In genomic region chr9:109874797-109875691, GRCm38 (mm10) we compare ENCODE assay signal across 7 mouse cellular contexts. TPM values are rescaled to one million over a fixed set of nuclear protein-coding genes. Genes with fewer than 3 reads are reported as not detected.
DNase-seq lines count a peak whose midpoint lies in the region; ATAC-seq lines count a peak whose summit lies in the region.

Cdc25a (plus strand) TSS chr9:109875579.

- ATAC-seq in embryonic facial prominence, embryonic 12.5 days (ENCODE audit: insufficient number of reproducible peaks, insufficient read depth, low FRiP score, low TSS enrichment): peak; percentile 90
- peak; percentile 95 for ATAC-seq in limb, embryonic 11.5 days (ENCODE audit: insufficient number of reproducible peaks, low FRiP score, low TSS enrichment, low read depth)
- ATAC-seq in midbrain, embryonic 14.5 days (ENCODE audit: low FRiP score, low TSS enrichment): peak; percentile 92

- 6% methylated on average over 33 of the region's 33 CpGs for WGBS in embryonic facial prominence, embryonic 12.5 days
- WGBS in limb, embryonic 11.5 days: 6% methylated on average over 33 of the region's 33 CpGs
- WGBS in midbrain, embryonic 14.5 days: 7% methylated on average over 33 of the region's 33 CpGs

- peak within 1 kb of the TSS; percentile 91 for H3K4me2 ChIP-seq in embryonic facial prominence, embryonic 12.5 days (replicated peaks)
- H3K4me2 ChIP-seq in limb, embryonic 11.5 days (ENCODE audit: low read depth, severe bottlenecking): peak within 1 kb of the TSS; percentile 84
- H3K4me2 ChIP-seq in midbrain, embryonic 14.5 days (ENCODE audit: low read length): peak within 1 kb of the TSS; percentile 92

- H3K4me1 ChIP-seq in embryonic facial prominence, embryonic 12.5 days: peaks cover 9% of the 10 kb centered on the region
- H3K4me1 ChIP-seq in limb, embryonic 11.5 days (ENCODE audit: control insufficient read depth, insufficient read depth, low read length): peaks cover 3% of the 10 kb centered on the region; the same call in 1 of the 2 replicates
- H3K4me1 ChIP-seq in midbrain, embryonic 14.5 days (ENCODE audit: control insufficient read depth, insufficient read depth, low read length): peaks cover 11% of the 10 kb centered on the region; the same call in 1 of the 2 replicates

- peak; percentile 96 for DNase-seq in adrenal gland, postnatal 25 days
- peak; percentile 100 for DNase-seq in heart, adult 11 months
- peak; percentile 98 for DNase-seq in kidney, adult 18-20 months
- peak; percentile 97 for DNase-seq in limb, embryonic 11.5 days (ENCODE audit: low spot score)
- DNase-seq in midbrain, embryonic 14.5 days: peak; percentile 98
- DNase-seq in spleen, adult 18-20 months: peak; percentile 93 to 94

- H3K4me3 ChIP-seq in embryonic facial prominence, embryonic 12.5 days: peak within 1 kb of the TSS; percentile 86
- peak within 1 kb of the TSS; percentile 85 for H3K4me3 ChIP-seq in limb, embryonic 11.5 days (ENCODE audit: low read depth, low read length)
- peak within 1 kb of the TSS; percentile 88 for H3K4me3 ChIP-seq in midbrain, embryonic 14.5 days (replicated peaks; ENCODE audit: low read depth, low read length)

- peak within 1 kb of the TSS; percentile 96 for H3K9ac ChIP-seq in embryonic facial prominence, embryonic 12.5 days
- peak within 1 kb of the TSS; percentile 94 for H3K9ac ChIP-seq in limb, embryonic 11.5 days (ENCODE audit: low read length)
- peak within 1 kb of the TSS; percentile 83 for H3K9ac ChIP-seq in midbrain, embryonic 14.5 days (replicated peaks; ENCODE audit: low read length)

- H3K36me3 ChIP-seq in embryonic facial prominence, embryonic 12.5 days: peaks cover 19% of the 10 kb centered on the region
- H3K36me3 ChIP-seq in limb, embryonic 11.5 days (ENCODE audit: control insufficient read depth, insufficient read depth, low read length): peaks cover 14% of the 10 kb centered on the region; the same call in 1 of the 2 replicates
- peaks cover 13% of the 10 kb centered on the region for H3K36me3 ChIP-seq in midbrain, embryonic 14.5 days (ENCODE audit: control insufficient read depth, insufficient read depth, low read length)

- H3K27me3 ChIP-seq in embryonic facial prominence, embryonic 12.5 days: no peaks in the 10 kb centered on the region
- H3K27me3 ChIP-seq in limb, embryonic 11.5 days (ENCODE audit: control insufficient read depth, insufficient read depth, low read length): no peaks in the 10 kb centered on the region
- H3K27me3 ChIP-seq in midbrain, embryonic 14.5 days (ENCODE audit: control insufficient read depth, insufficient read depth, low read length): no peaks in the 10 kb centered on the region

- no peaks in the 10 kb centered on the region for H3K9me3 ChIP-seq in embryonic facial prominence, embryonic 12.5 days
- no peaks in the 10 kb centered on the region for H3K9me3 ChIP-seq in limb, embryonic 11.5 days (ENCODE audit: control insufficient read depth, low read length)
- no peaks in the 10 kb centered on the region for H3K9me3 ChIP-seq in midbrain, embryonic 14.5 days (ENCODE audit: control insufficient read depth, low read length)

- peak within 1 kb of the TSS; percentile 93 for H3K27ac ChIP-seq in embryonic facial prominence, embryonic 12.5 days
- H3K27ac ChIP-seq in limb, embryonic 11.5 days (replicated peaks; ENCODE audit: low read depth, low read length): peak within 1 kb of the TSS; percentile 77
- H3K27ac ChIP-seq in midbrain, embryonic 14.5 days (replicated peaks; ENCODE audit: low read depth, low read length): peak within 1 kb of the TSS; percentile 66

RNA-seq across cellular contexts. Expression of gene Cdc25a, which starts in this region (rescaled TPM):
- total RNA-seq in adrenal gland, postnatal 25 days (2021): 11.5 and 12.9 TPM in 2 replicates
- 51.7 and 52.3 TPM in 2 replicates for polyA plus RNA-seq in embryonic facial prominence, embryonic 12.5 days (2016; fragmentation: Nextera tagmentation; extraction: Ambion mirVana)
- 42.8 and 50.2 TPM in 2 replicates for polyA plus RNA-seq in limb, embryonic 11.5 days (2014; fragmentation: Nextera tagmentation; extraction: Ambion mirVana)
- polyA plus RNA-seq in midbrain, embryonic 14.5 days (2014; fragmentation: Nextera tagmentation; extraction: Ambion mirVana): 8.4 and 13.8 TPM in 2 replicates

Comparison
In these comparisons a context has a peak if more than half of its experiments do, and no peak if none do; other contexts are left out.
1. Peak in every context shown above with its lines: DNase-seq, ATAC-seq, H3K4me3 ChIP-seq and H3K27ac ChIP-seq.